Mouse (Mus musculus): ENCODE data around the gene Eml3.
"Not testable (repeated sequence)": the region's sequence is repeated elsewhere in the genome, so short reads cannot be mapped to it uniquely, and the experiment has no call there.

The Eml3 gene

GRCm38 (mm10) chr19:8929224-8930088 is at the start of gene Eml3, which contains the start of gene Rom1:
TSS of gene Eml3 (plus strand) at chr19:8929552.
TSS of gene Rom1 (minus strand) at chr19:8929356.
- peak; percentile 90 for DNase-seq (ENCODE audit: low spot score)

- DNase-seq (ENCODE audit: low spot score): peak; percentile 91
These were observed 48.9 kb upstream of the Eml3 start, which contains the start of gene Uqcc3 for GRCm38 (mm10) chr19:8880311-8881033. TSS of gene Uqcc3 (minus strand) at chr19:8880923.

GRCm38 (mm10) chr19:8881034-8881392 is 48.3 kb upstream of the Eml3 start:
- no peak for DNase-seq (ENCODE audit: low spot score)

GRCm38 (mm10) chr19:8883616-8884015 is 45.7 kb upstream of the Eml3 start, which contains the start of the genes Lbhd1 and Gm49403:
TSS of gene Lbhd1 (plus strand) at chr19:8883732.
TSS of gene Gm49403 (plus strand) at chr19:8883930.
- no peak for DNase-seq (ENCODE audit: low spot score)

GRCm38 (mm10) chr19:8886916-8887584 is 42.3 kb upstream of the Eml3 start:
- DNase-seq (ENCODE audit: low spot score): peak; percentile 14

- DNase-seq (ENCODE audit: low spot score): peak; percentile 21
These were observed 41.5 kb upstream of the Eml3 start for GRCm38 (mm10) chr19:8887585-8888463.

- peak; percentile 98 for DNase-seq (ENCODE audit: low spot score)
These were observed 40.6 kb upstream of the Eml3 start, which contains the start of the genes 1810009A15Rik and Gm49416 for GRCm38 (mm10) chr19:8888511-8889385. TSS of gene 1810009A15Rik (plus strand) at chr19:8888853. TSS of gene Gm49416 (plus strand) at chr19:8888926.

GRCm38 (mm10) chr19:8892829-8893766 is 36.3 kb upstream of the Eml3 start, which contains the start of gene Ints5:
TSS of gene Ints5 (plus strand) at chr19:8893005.
- peak; percentile 94 for DNase-seq (ENCODE audit: low spot score)

GRCm38 (mm10) chr19:8895397-8895960 is 33.9 kb upstream of the Eml3 start:
- no peak for DNase-seq (ENCODE audit: low spot score)

GRCm38 (mm10) chr19:8896231-8896630 is 33.1 kb upstream of the Eml3 start:
- not testable (repeated sequence) for DNase-seq (ENCODE audit: low spot score)

GRCm38 (mm10) chr19:8897211-8897864 is 32.0 kb upstream of the Eml3 start:
- peak; percentile 41 for DNase-seq (ENCODE audit: low spot score)

- peak; percentile 99 for DNase-seq (ENCODE audit: low spot score)
These were observed 31.4 kb upstream of the Eml3 start, which contains the start of gene Ganab for GRCm38 (mm10) chr19:8897865-8898495. TSS of gene Ganab (plus strand) at chr19:8898071.

- no peak for DNase-seq (ENCODE audit: low spot score)
These were observed 30.8 kb upstream of the Eml3 start for GRCm38 (mm10) chr19:8898576-8898975.

GRCm38 (mm10) chr19:8899079-8899478 is 30.3 kb upstream of the Eml3 start:
- DNase-seq (ENCODE audit: low spot score): no peak

GRCm38 (mm10) chr19:8903412-8903811 is 25.9 kb upstream of the Eml3 start:
- no peak for DNase-seq (ENCODE audit: low spot score)

- DNase-seq (ENCODE audit: low spot score): no peak
These were observed 20.8 kb upstream of the Eml3 start for GRCm38 (mm10) chr19:8908531-8908930.

GRCm38 (mm10) chr19:8911810-8912209 is 17.5 kb upstream of the Eml3 start:
- DNase-seq (ENCODE audit: low spot score): no peak
